Mouse (Mus musculus): Measurements from ENCODE around the gene Fut4. TPM values are rescaled to one million over a fixed set of nuclear protein-coding genes. Genes with fewer than 3 reads are reported as not detected.
A peak's percentile ranks its signal among the peaks of the same experiment; 100 is the strongest.
"Not testable (repeated sequence)": the region's sequence is repeated elsewhere in the genome, so short reads cannot be mapped to it uniquely, and the experiment has no call there.

The Fut4 gene
- polyA plus RNA-seq, 1 experiment from 2014 or later: 2.7 TPM

- no peaks in the 10 kb centered on the region for H3K9me3 ChIP-seq
- H3K36me3 ChIP-seq: no peaks in the 10 kb centered on the region
- no peak overlapping the region for H3K27ac ChIP-seq
- peaks cover 66% of the 10 kb centered on the region for H3K27me3 ChIP-seq (ENCODE audit: insufficient read depth, poor library complexity, severe bottlenecking)
- H3K4me1 ChIP-seq (replicated peaks): peaks cover 16% of the 10 kb centered on the region
- H3K4me3 ChIP-seq: no peak overlapping the region
- no peak for DNase-seq (ENCODE audit: low spot score)
These were observed 33.9 kb downstream of the Fut4 start for GRCm38 (mm10) chr9:14718332-14718691.

GRCm38 (mm10) chr9:14717689-14718331 lies 34.4 kb downstream of the Fut4 start:
- Histone ChIP-seq H3K27ac (no peak overlapping the region), H3K4me3 (no peak overlapping the region), H3K27me3 (ENCODE audit: insufficient read depth, poor library complexity, severe bottlenecking) (peaks cover 65% of the 10 kb centered on the region), H3K4me1 (replicated peaks) (peaks cover 11% of the 10 kb centered on the region; the same call in 1 of the 2 replicates), H3K36me3 (no peaks in the 10 kb centered on the region), H3K9me3 (no peaks in the 10 kb centered on the region)
- no peak for DNase-seq (ENCODE audit: low spot score)
- WGBS: 71% methylated on average over 14 of the region's 14 CpGs

DNA sequence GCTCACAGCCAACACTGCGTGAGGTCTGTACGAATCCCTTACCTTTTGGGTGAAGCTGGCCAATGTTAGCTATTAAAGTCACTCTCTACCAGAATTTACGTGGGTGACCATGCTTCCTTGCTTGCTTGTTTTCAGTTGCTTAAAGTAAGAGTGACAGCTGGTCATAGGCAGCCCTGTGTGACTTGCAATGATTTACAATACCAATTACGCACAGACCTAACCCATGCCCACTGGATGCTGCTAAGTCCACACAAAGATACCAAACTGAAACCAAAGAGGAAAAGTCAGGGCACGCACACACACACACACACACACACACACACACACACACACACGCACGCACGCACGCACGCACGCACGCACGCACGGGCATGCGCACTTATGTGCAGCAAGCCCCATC lies 36.9 kb downstream of the Fut4 start:
- H3K4me1 ChIP-seq (replicated peaks): peaks cover 11% of the 10 kb centered on the region; the same call in 1 of the 2 replicates

DNA sequence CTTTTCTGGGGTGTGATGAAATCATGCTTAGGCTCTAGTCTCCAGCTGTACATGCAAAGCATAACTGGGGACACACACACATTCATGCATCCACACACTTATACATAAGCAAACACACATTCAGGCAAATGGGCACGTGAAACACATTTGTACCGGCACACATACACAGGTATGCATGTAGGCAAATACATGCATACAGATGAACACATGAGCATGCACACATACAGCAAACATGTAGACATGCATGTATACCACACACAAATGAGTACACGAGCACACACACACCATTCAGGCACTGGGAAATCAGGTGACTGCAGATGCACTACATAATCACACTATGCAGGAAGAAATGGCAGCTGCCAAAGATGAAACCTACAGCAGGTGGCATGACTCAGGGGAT lies 41.3 kb downstream of the Fut4 start:
- no peaks in the 10 kb centered on the region for H3K36me3 ChIP-seq
- H3K4me3 ChIP-seq: no peak overlapping the region
- no peak overlapping the region for H3K27ac ChIP-seq
- no peaks in the 10 kb centered on the region for H3K27me3 ChIP-seq (ENCODE audit: insufficient read depth, poor library complexity, severe bottlenecking)
- peaks cover 7% of the 10 kb centered on the region; the same call in 1 of the 2 replicates for H3K4me1 ChIP-seq (replicated peaks)
- no peaks in the 10 kb centered on the region for H3K9me3 ChIP-seq
- 87% methylated on average over 3 of the region's 3 CpGs for WGBS
- no peak for DNase-seq (ENCODE audit: low spot score)

More for the DNA sequence above, 36.9 kb downstream of the Fut4 start:
- no peak for DNase-seq (ENCODE audit: low spot score)
- WGBS: 91% methylated on average over 15 of the region's 15 CpGs
- H3K9me3 ChIP-seq: no peaks in the 10 kb centered on the region
- H3K27me3 ChIP-seq (ENCODE audit: insufficient read depth, poor library complexity, severe bottlenecking): peaks cover 40% of the 10 kb centered on the region
- H3K4me3 ChIP-seq: no peak overlapping the region
- H3K36me3 ChIP-seq: no peaks in the 10 kb centered on the region
- H3K27ac ChIP-seq: no peak overlapping the region

GRCm38 (mm10) chr9:14705321-14706162 lies 46.7 kb downstream of the Fut4 start:
- Histone ChIP-seq H3K4me3 (no peak overlapping the region), H3K4me1 (replicated peaks) (no peaks in the 10 kb centered on the region; the same call in 1 of the 2 replicates), H3K36me3 (no peaks in the 10 kb centered on the region), H3K27ac (no peak overlapping the region), H3K9me3 (no peaks in the 10 kb centered on the region), H3K27me3 (ENCODE audit: insufficient read depth, poor library complexity, severe bottlenecking) (no peaks in the 10 kb centered on the region)
- DNase-seq (ENCODE audit: low spot score): no peak
- WGBS: 82% methylated on average over 13 of the region's 13 CpGs

DNA sequence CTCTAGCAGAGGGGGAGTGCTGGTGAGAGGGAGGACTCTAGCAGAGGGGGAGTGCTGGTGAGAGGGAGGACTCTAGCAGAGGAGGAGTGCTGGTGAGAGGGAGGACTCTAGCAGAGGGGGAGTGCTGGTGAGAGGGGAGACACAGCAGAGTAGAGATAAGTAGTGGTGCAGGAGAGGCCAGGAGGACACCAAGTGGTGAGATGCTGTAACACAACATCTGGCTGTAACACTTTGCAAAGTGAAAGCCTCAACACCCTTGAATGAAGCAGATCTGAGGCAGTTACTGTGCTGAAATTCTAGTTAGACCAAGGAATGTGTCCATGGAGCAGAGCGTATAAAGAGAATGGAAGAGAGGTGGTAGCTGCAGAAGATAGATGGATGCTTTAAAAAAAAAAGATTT lies 51.4 kb downstream of the Fut4 start:
- H3K27ac ChIP-seq; H3K36me3 ChIP-seq; DNase-seq (ENCODE audit: low spot score); H3K9me3 ChIP-seq; H3K4me1 ChIP-seq (replicated peaks); H3K4me3 ChIP-seq; H3K27me3 ChIP-seq (ENCODE audit: insufficient read depth, poor library complexity, severe bottlenecking): not testable (repeated sequence)
- 93% methylated on average over 1 of the region's 1 CpGs for WGBS

- Histone ChIP-seq H3K27me3 (ENCODE audit: insufficient read depth, poor library complexity, severe bottlenecking) (no peaks in the 10 kb centered on the region), H3K4me3 (no peak overlapping the region), H3K9me3 (no peaks in the 10 kb centered on the region), H3K4me1 (replicated peaks) (no peaks in the 10 kb centered on the region), H3K27ac (no peak overlapping the region), H3K36me3 (no peaks in the 10 kb centered on the region)
- WGBS: 50% methylated on average over 7 of the region's 7 CpGs
- DNase-seq (ENCODE audit: low spot score): no peak
These were observed 52.9 kb downstream of the Fut4 start for GRCm38 (mm10) chr9:14699288-14699640.

GRCm38 (mm10) chr9:14698582-14699287 lies 53.5 kb downstream of the Fut4 start:
- no peaks in the 10 kb centered on the region for H3K27me3 ChIP-seq (ENCODE audit: insufficient read depth, poor library complexity, severe bottlenecking)
- H3K27ac ChIP-seq: no peak overlapping the region
- no peaks in the 10 kb centered on the region for H3K4me1 ChIP-seq (replicated peaks)
- H3K4me3 ChIP-seq: no peak overlapping the region
- 48% methylated on average over 12 of the region's 12 CpGs for WGBS
- no peaks in the 10 kb centered on the region for H3K9me3 ChIP-seq
- peak; percentile 89 for DNase-seq (ENCODE audit: low spot score)
- no peaks in the 10 kb centered on the region for H3K36me3 ChIP-seq

Other genes with a start within 250 kb of the Fut4 start
- 12.8 and 16.3 TPM in 2 replicates for gene Amotl1, start 107.3 kb downstream of the Fut4 start, polyA plus RNA-seq (2016; fragmentation: Nextera tagmentation; extraction: Ambion mirVana)
- gene Piwil4, start 11.7 kb downstream of the Fut4 start, polyA plus RNA-seq (2016; fragmentation: Nextera tagmentation; extraction: Ambion mirVana): 0.27 and 0.32 TPM in 2 replicates
- gene 1700012B09Rik, start 18.6 kb upstream of the Fut4 start, polyA plus RNA-seq (2016; fragmentation: Nextera tagmentation; extraction: Ambion mirVana): 1.2 and 6.1 TPM in 2 replicates
- gene Mre11a, start 32.3 kb upstream of the Fut4 start, polyA plus RNA-seq (2016; fragmentation: Nextera tagmentation; extraction: Ambion mirVana): 25.9 and 43.8 TPM in 2 replicates
- gene Ankrd49, start 32.5 kb upstream of the Fut4 start, polyA plus RNA-seq (2016; fragmentation: Nextera tagmentation; extraction: Ambion mirVana): 38.6 and 51.8 TPM in 2 replicates
- gene Gpr83, start 107.8 kb upstream of the Fut4 start, polyA plus RNA-seq (2016; fragmentation: Nextera tagmentation; extraction: Ambion mirVana): 0.65 and 0.71 TPM in 2 replicates
- 0.24 TPM in 1 of 2 replicates, not detected in the other for gene Izumo1r, start 151.6 kb upstream of the Fut4 start, polyA plus RNA-seq (2016; fragmentation: Nextera tagmentation; extraction: Ambion mirVana)

All from hindbrain, embryonic 10.5 days (tissue).